Mouse (Mus musculus) CD4-positive, CD25-positive, alpha-beta regulatory T cell, adult 4 months (primary cell): ENCODE data around the gene Olfr854. TPM values are rescaled to one million over a fixed set of nuclear protein-coding genes. Genes with fewer than 3 reads are reported as not detected.

Experiments
- ATAC-seq: one replicate; pipeline ENCODE4 v1.8.0; 2017
- polyA plus RNA-seq, 2 experiments: library from polyadenylated mRNA; unstranded; fragments of 100-300 nt; shearing (Covaris generic); gene quantifications; one replicate each; pipeline ENCODE4 v1.2.1; 2017

Olfr854 gene
- polyA plus RNA-seq = not detected

- no peak for ATAC-seq
Measured at GRCm38 (mm10) chr9:19567282-19567681, at the start of gene Olfr854. Gene Olfr854 (minus strand): TSS chr9:19567382.

GRCm38 (mm10) chr9:19582317-19582716 is 15.1 kb upstream of the Olfr854 start, which contains the start of gene Olfr855:
Gene Olfr855 (plus strand): TSS chr9:19582617.
- no peak for ATAC-seq

GRCm38 (mm10) chr9:19540976-19541375 is 26.2 kb downstream of the Olfr854 start, which contains the start of gene Olfr853:
Gene Olfr853 (minus strand): TSS chr9:19541076.
- ATAC-seq = no peak

Other genes with a start within 250 kb of the Olfr854 start
- gene Olfr845, start 230.9 kb downstream of the Olfr854 start, polyA plus RNA-seq = not detected
- not detected for gene Olfr846, start 203.4 kb downstream of the Olfr854 start, polyA plus RNA-seq
- not detected for gene Olfr847, start 188.7 kb downstream of the Olfr854 start, polyA plus RNA-seq
- gene Olfr849, start 127.1 kb downstream of the Olfr854 start, polyA plus RNA-seq = not detected
- gene Olfr850, start 89.1 kb downstream of the Olfr854 start, polyA plus RNA-seq = not detected
- gene Olfr851, start 74.1 kb downstream of the Olfr854 start, polyA plus RNA-seq = not detected
- gene Olfr853, start 26.3 kb downstream of the Olfr854 start, polyA plus RNA-seq = not detected
- not detected for gene Olfr855, start 15.2 kb upstream of the Olfr854 start, polyA plus RNA-seq
- gene Zfp317, start 54.7 kb upstream of the Olfr854 start, polyA plus RNA-seq = 10 to 100 TPM; 37.1 to 39.2 TPM
- gene Olfr857, start 142.1 kb upstream of the Olfr854 start, polyA plus RNA-seq = not detected
- gene Olfr58, start 212.9 kb upstream of the Olfr854 start, polyA plus RNA-seq = not detected
- gene Olfr859, start 237.5 kb upstream of the Olfr854 start, polyA plus RNA-seq = not detected